Mouse (Mus musculus): ENCODE results near the gene Sucla2. TPM values are rescaled to one million over a fixed set of nuclear protein-coding genes. Genes with fewer than 3 reads are reported as not detected.
"Not testable (repeated sequence)": the region's sequence is repeated elsewhere in the genome, so short reads cannot be mapped to it uniquely, and the experiment has no call there.

Gene Sucla2
- total RNA-seq, 2 experiments from 2014 or later, result 141 to 150 TPM

DNA sequence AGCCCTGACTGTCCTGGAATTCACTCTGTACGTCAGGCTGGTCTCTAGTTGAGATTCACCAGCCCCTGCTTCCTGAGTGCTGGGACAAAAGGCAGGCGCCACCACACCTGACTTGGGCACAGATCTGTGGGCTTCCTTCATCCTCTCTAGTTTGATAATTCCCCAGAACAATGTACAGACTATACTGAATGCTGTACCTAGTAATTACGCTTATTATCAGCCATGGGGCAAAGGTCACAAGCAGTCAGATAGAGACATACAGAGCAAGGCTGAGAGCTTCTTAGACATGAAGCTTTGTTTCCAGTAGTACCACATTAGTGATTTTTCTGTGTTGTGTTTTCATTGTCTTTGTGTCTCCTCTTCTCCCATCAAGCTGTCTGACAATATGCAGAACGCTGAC, 46.0 kb downstream of the Sucla2 start:
- intact Hi-C loops (cut with DNase I), result loop anchor here (10.0 kb wide), 2 partner anchors 1074 to 1134 kb away; partner anchors contain the start of gene Htr2a
- no peak for DNase-seq (ENCODE audit: extremely low spot score in 1 of 2, low spot score in 2 of 2)

GRCm38 (mm10) chr14:73574053-73574452, 48.9 kb downstream of the Sucla2 start:
- no peak for DNase-seq (ENCODE audit: extremely low spot score in 1 of 2, low spot score in 2 of 2)
- intact Hi-C loops (cut with DNase I), result loop anchor here (10.0 kb wide), 2 partner anchors 1071 to 1131 kb away; partner anchors contain the start of gene Htr2a

GRCm38 (mm10) chr14:73576336-73576735, 51.2 kb downstream of the Sucla2 start:
- intact Hi-C loops (cut with DNase I), result loop anchor here (10.0 kb wide), 2 partner anchors 1068 to 1128 kb away; partner anchors contain the start of gene Htr2a

DNA sequence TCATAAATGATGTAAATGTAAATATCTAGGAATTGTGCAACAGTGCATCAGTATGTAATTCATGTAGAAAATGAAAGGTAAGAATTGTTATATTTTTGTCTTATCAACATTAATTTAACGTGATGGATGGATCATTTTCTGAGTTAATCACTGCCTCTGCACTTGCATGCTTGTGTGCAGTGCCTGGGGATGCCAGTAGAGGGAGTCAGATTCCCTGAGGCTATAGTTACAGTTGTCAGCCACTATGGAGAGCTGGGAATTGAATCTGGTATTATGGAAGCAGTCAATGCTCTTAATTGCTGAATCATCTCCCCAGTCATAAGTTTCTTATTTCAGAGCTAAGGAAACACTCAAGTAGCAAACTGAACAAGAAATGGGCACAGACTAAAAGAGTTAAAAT, 63.0 kb downstream of the Sucla2 start:
- no peak for DNase-seq (ENCODE audit: extremely low spot score in 1 of 2, low spot score in 2 of 2)
- intact Hi-C loops (cut with DNase I), result no loop called here

More at GRCm38 (mm10) chr14:73576336-73576735, 51.2 kb downstream of the Sucla2 start:
- no peak for DNase-seq (ENCODE audit: extremely low spot score in 1 of 2, low spot score in 2 of 2)

DNA sequence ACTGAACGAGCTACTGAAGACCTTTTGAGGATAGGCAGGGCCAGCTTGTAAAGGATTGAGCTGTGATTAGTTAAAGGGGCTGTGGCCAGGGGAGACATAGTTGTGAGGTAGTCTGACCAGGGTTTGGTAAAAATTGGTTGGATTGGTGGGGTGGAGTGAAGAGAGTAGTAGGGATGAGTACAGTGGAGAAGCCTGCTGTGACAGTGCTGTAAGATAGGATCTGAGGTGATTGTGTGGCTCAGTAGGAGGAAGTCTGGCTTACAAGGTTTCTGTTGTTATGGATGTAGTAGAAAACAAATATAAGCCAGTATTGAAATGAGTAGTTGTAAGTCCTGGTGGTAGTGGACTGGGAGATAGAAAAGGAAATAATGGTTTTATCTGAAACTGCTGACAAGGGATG, 67.0 kb downstream of the Sucla2 start:
- intact Hi-C loops (cut with DNase I), result no loop called here
- DNase-seq (ENCODE audit: extremely low spot score in 1 of 2, low spot score in 2 of 2), result no peak

DNA sequence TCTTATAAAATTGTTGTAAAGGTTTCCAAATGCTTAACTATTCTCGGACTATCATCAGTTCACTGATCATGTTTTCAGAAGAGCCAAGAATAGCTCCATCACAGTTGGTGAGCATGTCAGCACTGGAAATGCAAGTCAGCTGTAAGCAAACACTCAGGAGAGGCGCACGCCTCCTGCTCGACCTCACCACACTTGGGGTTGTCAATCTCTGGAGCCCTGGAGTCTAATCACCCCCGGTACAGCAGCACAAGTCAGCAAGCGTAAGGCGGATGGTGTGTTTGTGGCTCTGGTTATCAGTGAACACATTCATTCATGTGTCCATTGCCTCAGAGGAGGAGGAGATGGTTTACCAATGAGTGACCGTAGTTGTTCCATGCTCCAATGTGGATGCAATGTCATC, 74.6 kb downstream of the Sucla2 start:
- intact Hi-C loops (cut with DNase I), result no loop called here
- DNase-seq (ENCODE audit: extremely low spot score in 1 of 2, low spot score in 2 of 2), result no peak

DNA sequence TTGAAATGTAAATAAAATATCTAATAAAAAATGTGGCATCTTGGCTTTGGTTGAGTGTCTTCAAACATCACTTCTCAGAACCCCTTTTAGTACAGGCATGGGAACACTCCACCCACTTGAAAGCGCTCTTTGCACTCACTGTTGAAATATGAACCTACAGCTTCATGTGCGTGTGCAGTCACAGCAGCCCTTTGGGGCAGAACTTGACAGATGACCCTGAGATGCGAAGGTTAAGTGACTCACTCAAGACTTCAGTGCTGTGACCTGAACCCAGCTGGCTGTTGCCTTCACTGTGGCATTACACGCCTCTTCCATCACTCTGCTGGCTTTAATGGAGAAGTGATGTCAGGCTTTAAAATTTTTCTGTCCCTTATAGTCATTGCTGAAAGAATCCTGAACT, 82.6 kb downstream of the Sucla2 start:
- intact Hi-C loops (cut with DNase I), result no loop called here
- no peak for DNase-seq (ENCODE audit: extremely low spot score in 1 of 2, low spot score in 2 of 2)

GRCm38 (mm10) chr14:73608668-73609481, 83.8 kb downstream of the Sucla2 start:
- intact Hi-C loops (cut with DNase I), result no loop called here

GRCm38 (mm10) chr14:73614961-73615360, 89.8 kb downstream of the Sucla2 start:
- intact Hi-C loops (cut with DNase I); DNase-seq (ENCODE audit: extremely low spot score in 1 of 2, low spot score in 2 of 2): not testable (repeated sequence)

More at GRCm38 (mm10) chr14:73608668-73609481, 83.8 kb downstream of the Sucla2 start:
- DNase-seq (ENCODE audit: extremely low spot score in 1 of 2, low spot score in 2 of 2), result no peak

DNA sequence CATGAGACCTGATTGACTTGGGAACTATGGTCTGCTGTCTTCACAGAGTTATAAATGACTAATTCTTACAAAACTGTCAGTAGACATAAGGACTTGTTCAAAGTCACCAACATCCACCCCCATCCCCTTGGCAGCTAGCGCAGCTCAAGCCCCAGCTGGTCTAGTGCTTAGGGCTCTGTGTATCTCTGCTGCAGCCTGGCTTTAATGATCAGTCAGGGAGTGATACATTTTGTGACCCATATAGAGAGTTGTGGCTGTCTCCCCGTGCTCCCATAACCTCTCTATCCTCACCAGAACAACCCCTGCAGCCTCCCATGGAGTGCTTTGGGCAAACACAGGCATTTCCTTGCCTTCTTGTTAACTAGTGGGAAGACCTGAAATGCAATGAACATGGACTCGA, 95.8 kb downstream of the Sucla2 start:
- intact Hi-C loops (cut with DNase I), result no loop called here
- DNase-seq (ENCODE audit: extremely low spot score in 1 of 2, low spot score in 2 of 2), result no peak

DNA sequence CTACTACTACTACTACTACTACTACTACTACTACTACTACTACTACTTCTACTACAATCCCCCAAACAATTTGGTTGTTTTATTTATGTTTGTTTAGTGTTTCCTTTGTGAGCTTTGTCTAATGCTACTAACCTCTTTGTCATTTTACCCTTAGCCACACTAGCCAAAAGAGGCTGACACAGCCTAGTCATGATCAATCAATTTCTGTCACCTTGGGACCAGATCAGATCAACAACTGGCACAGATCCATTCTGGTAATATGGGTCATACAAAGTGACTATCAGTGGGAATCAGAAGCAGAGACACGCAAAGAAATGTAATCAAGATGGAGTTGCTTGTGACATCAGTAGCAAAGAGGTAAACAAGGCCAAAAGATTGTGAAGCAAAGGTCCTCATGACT, 97.9 kb downstream of the Sucla2 start:
- DNase-seq (ENCODE audit: extremely low spot score in 1 of 2, low spot score in 2 of 2), result no peak
- intact Hi-C loops (cut with DNase I), result no loop called here

GRCm38 (mm10) chr14:73625469-73625868, 100.3 kb downstream of the Sucla2 start:
- no peak for DNase-seq (ENCODE audit: extremely low spot score in 1 of 2, low spot score in 2 of 2)
- intact Hi-C loops (cut with DNase I), result no loop called here

DNA sequence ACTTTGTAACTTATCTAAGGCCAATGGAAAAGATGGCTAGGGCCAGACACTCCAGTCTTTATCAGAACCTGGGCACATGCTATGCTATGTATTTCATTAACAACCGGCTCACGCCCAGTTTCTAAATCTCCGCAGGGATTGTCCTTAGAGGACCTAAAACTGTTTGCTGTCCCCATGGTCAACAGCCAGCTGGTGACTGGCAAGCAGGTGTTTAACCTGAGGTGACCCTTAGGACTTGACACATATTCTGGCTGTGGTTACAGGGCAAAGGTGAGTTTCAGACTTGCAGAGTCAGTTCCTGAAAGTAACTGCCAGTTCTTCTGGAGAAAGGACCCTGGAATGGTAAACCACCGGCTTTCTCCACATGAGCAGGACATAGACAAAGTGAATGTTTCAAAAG, 106.4 kb downstream of the Sucla2 start:
- intact Hi-C loops (cut with DNase I), result no loop called here
- no peak for DNase-seq (ENCODE audit: extremely low spot score in 1 of 2, low spot score in 2 of 2)

DNA sequence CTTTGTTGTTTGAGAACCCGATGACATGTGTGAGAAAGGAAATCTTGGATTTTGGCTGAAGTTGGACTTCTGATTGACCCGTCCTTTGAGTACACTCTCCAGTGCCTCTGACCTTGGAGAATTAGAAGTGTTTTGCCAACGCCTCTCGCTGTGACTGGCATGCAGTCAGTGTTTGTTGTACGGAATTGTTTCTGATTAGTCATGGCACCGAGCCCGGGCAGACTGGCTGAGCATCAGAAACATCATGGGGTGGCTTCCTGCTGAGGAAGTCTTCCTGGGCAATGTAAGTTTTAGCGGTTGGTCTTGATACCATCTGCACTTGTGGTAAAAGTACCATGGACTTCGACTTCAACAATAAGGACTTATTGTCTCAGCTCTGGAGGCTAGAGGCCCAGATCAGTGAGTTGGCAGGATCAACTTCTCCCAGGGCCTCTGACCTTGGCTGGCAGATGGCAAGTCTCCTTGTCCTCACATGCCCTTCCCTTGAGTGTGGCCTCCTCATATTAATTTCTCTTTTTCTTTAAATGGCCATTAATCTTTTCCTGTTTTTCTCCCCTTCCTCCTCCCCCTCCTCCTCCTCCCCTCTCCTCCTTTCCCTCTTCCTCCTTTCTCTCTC, 107.6 kb downstream of the Sucla2 start:
- DNase-seq (ENCODE audit: extremely low spot score in 1 of 2, low spot score in 2 of 2), result peak; percentile 40 to 80
- intact Hi-C loops (cut with DNase I), result no loop called here

- DNase-seq (ENCODE audit: extremely low spot score in 1 of 2, low spot score in 2 of 2), result no peak
Observed at GRCm38 (mm10) chr14:73634356-73634755, 109.2 kb downstream of the Sucla2 start.

GRCm38 (mm10) chr14:73637460-73637859, 112.3 kb downstream of the Sucla2 start:
- intact Hi-C loops (cut with DNase I), result no loop called here
- no peak for DNase-seq (ENCODE audit: extremely low spot score in 1 of 2, low spot score in 2 of 2)

More at GRCm38 (mm10) chr14:73634356-73634755, 109.2 kb downstream of the Sucla2 start:
- intact Hi-C loops (cut with DNase I), result no loop called here
